Mouse (Mus musculus) ES-E14 (cell line): ENCODE measurements at regions not wholly inside any gene's neighbourhood (a gene's known extent, or its start where the extent isn't known, plus 50 kb on each side); places are given as distances from the start of the nearest gene placed in this dataset.

ENCODE experiments used
- DNase-seq: peaks from one replicate; pipeline ENCODE4 v3.0.0-alpha.2; 2013; ENCODE audit warnings: low read depth, low spot score
- H3K27ac ChIP-seq: 2 replicates; pipeline ENCODE4 v1.5.1; 2012; ENCODE audit warnings: low read depth, mild to moderate bottlenecking, low read length, moderate library complexity, mixed read lengths; ENCODE audit not compliant: poor library complexity, insufficient read depth, severe bottlenecking
- H3K36me3 ChIP-seq: 2 replicates; pipeline ENCODE4 v1.6.1; 2012; ENCODE audit warnings: mild to moderate bottlenecking, low read length, moderate library complexity, mixed read lengths; ENCODE audit not compliant: control insufficient read depth, poor library complexity, insufficient read depth, severe bottlenecking
- H3K4me1 ChIP-seq, 2 experiments: fragments of 150-350 bp in 1 of 2; sonication (generic) in 1 of 2; 2 replicates each; pipeline ENCODE4 v1.6.1; 2012; ENCODE audit warnings: low read length in 2 of 2, mild to moderate bottlenecking in 1 of 2, mixed read lengths in 1 of 2; ENCODE audit not compliant: control insufficient read depth in 2 of 2, insufficient read depth in 2 of 2, poor library complexity in 1 of 2
- H3K4me3 ChIP-seq, 2 experiments: fragments of 150-350 bp in 1 of 2; sonication (generic) in 1 of 2; 2 replicates each; pipeline ENCODE4 v1.5.1; 2012; ENCODE audit warnings: low read length in 2 of 2, low read depth in 1 of 2, mild to moderate bottlenecking in 1 of 2, mixed read lengths in 1 of 2; ENCODE audit not compliant: insufficient read depth in 1 of 2, poor library complexity in 1 of 2, severe bottlenecking in 1 of 2
- H3K9ac ChIP-seq: 2 replicates; pipeline ENCODE4 v1.6.1; 2012; ENCODE audit warnings: low read depth, mild to moderate bottlenecking, low read length, mixed read lengths; ENCODE audit not compliant: poor library complexity, insufficient read depth, severe bottlenecking
- H3K9me3 ChIP-seq: fragments of 150-350 bp; sonication (generic); 2 replicates; pipeline ENCODE4 v1.6.1; 2012; ENCODE audit warnings: low read depth, mild to moderate bottlenecking, low read length; ENCODE audit not compliant: control insufficient read depth, insufficient read depth
- CHD2 ChIP-seq: IDR thresholded peaks from 2 replicates; pipeline ENCODE4 v1.6.1; 2014; ENCODE audit warnings: mild to moderate bottlenecking, low read depth, low read length, inconsistent platforms
- HCFC1 ChIP-seq: IDR thresholded peaks from 2 replicates; pipeline ENCODE4 v1.6.1; 2012; ENCODE audit warnings: low read length, inconsistent platforms, borderline replicate concordance; ENCODE audit not compliant: insufficient read depth
- MAFK ChIP-seq: IDR thresholded peaks from 2 replicates; pipeline ENCODE4 v1.6.1; 2014; ENCODE audit warnings: mild to moderate bottlenecking, low read depth, low read length, inconsistent platforms; ENCODE audit not compliant: insufficient read depth
- ZC3H11A ChIP-seq: IDR thresholded peaks from 2 replicates; pipeline ENCODE4 v1.6.1; 2012; ENCODE audit warnings: low read depth, mild to moderate bottlenecking, inconsistent platforms, low read length, borderline replicate concordance
- ZNF384 ChIP-seq: IDR thresholded peaks from 2 replicates; pipeline ENCODE4 v1.6.1; 2012; ENCODE audit warnings: low read depth, low read length, inconsistent platforms
- in situ Hi-C, 2 experiments: fragments of 600-800 bp; cut with MboI; formaldehyde crosslinking; loops; one replicate each; pipeline ENCODE4 v1.15.1; 2025; ENCODE audit warnings: low sequenced_read_pairs in 2 of 2, inconsistent platforms in 1 of 2; ENCODE audit not compliant: unreplicated experiment in 2 of 2

DNA sequence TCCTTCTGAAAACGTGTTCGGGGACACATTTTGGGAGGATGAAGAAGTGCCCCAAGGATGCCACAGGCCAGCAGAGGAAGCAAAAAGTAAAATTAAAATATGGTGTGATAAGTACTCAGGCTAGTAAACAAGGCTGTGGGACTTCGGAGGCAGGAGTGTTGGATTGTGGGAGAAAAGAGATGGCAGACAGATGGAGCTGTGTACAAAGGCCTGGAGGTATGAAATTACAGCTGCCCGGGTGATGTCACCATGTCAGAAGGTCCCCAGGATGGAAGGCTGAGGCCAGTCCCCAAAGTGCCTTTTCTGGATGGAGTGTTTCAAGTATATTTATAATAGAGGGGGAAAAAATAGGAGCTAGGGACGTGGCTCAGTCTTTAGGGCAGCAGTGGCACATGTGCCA, 66.9 kb upstream of the Cplx2 start:
- no peak overlapping the region for H3K27ac ChIP-seq
- H3K4me3 ChIP-seq = no peak overlapping the region
- H3K36me3 ChIP-seq = no peaks in the 10 kb centered on the region
- in situ Hi-C loops = no loop called here
- peaks cover 2 to 3% of the 10 kb centered on the region in 2 experiments; a peak in 2 of 4 replicates for H3K4me1 ChIP-seq
- TF ChIP-seq HCFC1 (no peak), MAFK (no peak), CHD2 (no peak), ZC3H11A (no peak), ZNF384 (no peak)
- no peaks in the 10 kb centered on the region for H3K9me3 ChIP-seq
- H3K9ac ChIP-seq = no peak overlapping the region
- DNase-seq = no peak

GRCm38 (mm10) chr13:54308591-54308990, 62.6 kb upstream of the Cplx2 start:
- H3K9me3 ChIP-seq = no peaks in the 10 kb centered on the region
- in situ Hi-C loops = no loop called here
- DNase-seq = no peak
- no peak overlapping the region for H3K4me3 ChIP-seq
- no peak overlapping the region for H3K9ac ChIP-seq
- H3K4me1 ChIP-seq = peaks cover 2 to 3% of the 10 kb centered on the region in 2 experiments; a peak in 2 of 4 replicates
- no peak for TF ChIP-seq MAFK
- no peak for TF ChIP-seq ZNF384
- TF ChIP-seq CHD2 = no peak
- no peak for TF ChIP-seq ZC3H11A
- TF ChIP-seq HCFC1 = no peak
- H3K36me3 ChIP-seq = no peaks in the 10 kb centered on the region
- no peak overlapping the region for H3K27ac ChIP-seq

DNA sequence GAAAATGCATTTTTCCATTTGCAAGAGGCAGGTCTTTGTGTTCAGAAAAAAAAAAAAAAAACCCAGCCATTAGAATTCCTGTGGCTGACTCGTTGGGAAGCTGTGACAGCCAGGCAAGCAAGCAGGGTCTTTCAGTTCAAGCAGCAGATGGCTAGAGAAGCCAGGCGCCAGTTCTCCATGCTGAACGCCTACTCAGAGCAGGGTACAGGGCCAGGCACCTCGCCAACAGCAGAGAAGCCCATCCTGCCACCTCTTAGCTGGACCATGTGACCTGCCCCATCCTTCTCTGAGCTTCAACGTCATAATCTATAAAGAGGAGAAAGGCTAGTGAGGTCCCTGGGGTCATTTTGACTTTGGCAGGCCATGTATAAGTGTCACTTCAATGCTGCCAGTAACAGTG, 61.8 kb upstream of the Cplx2 start:
- H3K27ac ChIP-seq = no peak overlapping the region
- H3K4me3 ChIP-seq = no peak overlapping the region
- H3K4me1 ChIP-seq = no peaks in the 10 kb centered on the region
- no peak for DNase-seq
- no peak for TF ChIP-seq HCFC1
- no peak for TF ChIP-seq CHD2
- TF ChIP-seq ZNF384 = no peak
- no peak for TF ChIP-seq MAFK
- no peak for TF ChIP-seq ZC3H11A
- in situ Hi-C loops = no loop called here
- no peaks in the 10 kb centered on the region for H3K9me3 ChIP-seq
- H3K9ac ChIP-seq = no peak overlapping the region
- H3K36me3 ChIP-seq = no peaks in the 10 kb centered on the region

DNA sequence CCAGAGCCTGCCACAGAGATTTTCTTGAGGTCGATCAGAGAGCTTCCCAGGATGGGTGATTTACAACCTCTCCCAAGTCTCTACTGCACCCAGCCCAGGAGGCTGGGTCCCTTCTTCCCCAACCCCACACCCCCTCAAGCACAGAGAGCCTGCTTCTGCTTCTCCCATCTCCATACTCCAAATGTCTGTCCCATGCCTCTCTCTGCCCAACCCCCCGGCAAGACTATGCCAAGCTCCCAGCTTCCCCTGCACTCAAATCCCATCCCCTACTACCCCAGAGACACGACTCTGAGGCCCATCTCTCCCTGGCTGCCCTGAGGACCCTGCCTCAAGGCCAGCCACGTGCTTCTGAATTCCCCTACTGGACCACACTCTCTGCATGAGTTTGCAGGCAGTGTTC, 61.0 kb upstream of the Cplx2 start:
- TF ChIP-seq CHD2 = no peak
- no peak for TF ChIP-seq HCFC1
- TF ChIP-seq ZNF384 = no peak
- no peak for TF ChIP-seq MAFK
- TF ChIP-seq ZC3H11A = no peak
- H3K36me3 ChIP-seq = no peaks in the 10 kb centered on the region
- no peak overlapping the region for H3K9ac ChIP-seq
- no peaks in the 10 kb centered on the region for H3K9me3 ChIP-seq
- no peaks in the 10 kb centered on the region for H3K4me1 ChIP-seq
- no peak for DNase-seq
- in situ Hi-C loops = no loop called here
- no peak overlapping the region for H3K27ac ChIP-seq
- no peak overlapping the region for H3K4me3 ChIP-seq

- Histone ChIP-seq H3K27ac (no peak overlapping the region), H3K4me1 (no peaks in the 10 kb centered on the region), H3K9me3 (no peaks in the 10 kb centered on the region), H3K36me3 (no peaks in the 10 kb centered on the region), H3K9ac (no peak overlapping the region), H3K4me3 (no peak overlapping the region)
- in situ Hi-C loops = no loop called here
- DNase-seq = no peak
- no peak for TF ChIP-seq CHD2
- no peak for TF ChIP-seq ZNF384
- no peak for TF ChIP-seq ZC3H11A
- no peak for TF ChIP-seq MAFK
- no peak for TF ChIP-seq HCFC1
Measured at GRCm38 (mm10) chr13:54311327-54312026, 59.7 kb upstream of the Cplx2 start.
